Mouse (Mus musculus) kidney, adult 18-20 months (tissue): ENCODE data around the gene Gm3183.
"Not testable (repeated sequence)": the region's sequence is repeated elsewhere in the genome, so short reads cannot be mapped to it uniquely, and the experiment has no call there.

Experiments used
- DNase-seq: peaks from one replicate; pipeline ENCODE4 v3.0.0; 2021

Gene Gm3183

DNA sequence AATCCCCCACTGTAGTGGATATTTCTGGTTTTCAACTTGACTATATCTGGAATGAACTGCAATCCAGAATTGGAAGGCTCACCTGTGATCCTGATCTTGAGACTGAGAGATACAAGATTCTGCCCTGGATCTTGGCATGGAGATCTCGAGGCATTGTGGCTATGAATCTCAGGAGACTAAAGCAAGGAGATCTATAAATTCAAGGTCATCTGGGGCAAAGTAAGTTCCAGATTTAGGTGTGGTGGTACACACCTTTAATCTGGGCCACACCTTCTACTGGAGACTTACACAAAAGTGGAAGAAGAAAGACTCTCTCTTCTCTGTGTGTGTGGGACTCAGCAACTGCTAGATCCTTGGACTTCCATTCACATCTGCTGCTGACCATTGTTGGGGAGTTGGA lies at the start of gene Gm3183:
Gene Gm3183, plus strand, starts transcription at position 301 of the 400 bp plus-strand sequence.
- not testable (repeated sequence) for DNase-seq
